Mouse (Mus musculus): ENCODE data around the gene Stum. TPM values are rescaled to one million over a fixed set of nuclear protein-coding genes. Genes with fewer than 3 reads are reported as not detected.
"Not testable (repeated sequence)": the region's sequence is repeated elsewhere in the genome, so short reads cannot be mapped to it uniquely, and the experiment has no call there.

The Stum gene
- polyA plus RNA-seq (2017; shearing (Covaris generic)) = not detected

DNA sequence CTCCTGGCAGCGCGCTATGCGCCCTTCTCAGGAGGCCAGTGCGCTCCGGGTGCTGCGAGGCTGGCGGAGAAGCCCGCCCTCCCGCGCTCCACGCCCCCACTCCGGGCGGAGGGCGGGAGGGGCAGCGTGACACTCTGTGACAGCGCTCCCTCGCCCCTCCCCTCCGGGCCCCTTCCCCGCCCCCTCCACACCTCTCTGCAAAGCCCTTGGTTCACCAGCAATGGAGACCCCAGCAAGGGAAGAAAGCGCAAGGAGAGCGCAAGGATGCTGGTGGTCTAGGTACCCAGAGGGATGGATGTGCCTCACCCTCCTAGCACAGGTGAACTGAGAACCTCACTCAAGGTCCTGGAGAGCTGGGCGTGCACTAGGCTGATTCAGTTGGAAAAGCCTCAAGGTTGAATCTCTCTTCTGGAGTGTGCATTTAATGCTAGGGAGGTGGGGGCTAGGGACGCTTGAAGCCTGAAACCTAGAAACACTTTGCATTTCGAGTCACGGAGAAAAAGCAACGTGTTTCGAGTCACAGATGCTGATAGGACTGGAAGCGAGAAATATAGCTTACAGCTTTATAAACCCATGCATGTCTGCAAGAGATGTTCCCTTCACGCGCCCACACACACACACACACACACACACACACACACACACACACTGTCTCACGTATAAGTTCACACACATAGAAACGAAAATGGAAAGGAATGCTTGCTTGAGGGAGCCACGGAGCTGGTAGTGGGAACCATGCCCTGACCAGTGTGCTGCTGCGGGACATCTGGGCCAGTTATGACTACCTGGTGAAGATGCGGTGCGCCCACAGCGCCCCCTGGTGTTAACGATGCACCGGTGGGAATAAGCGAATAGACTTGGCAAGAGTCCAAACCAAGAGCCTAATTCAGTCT lies at the start of gene Stum:
Gene Stum, minus strand, starts transcription at position 106 of the 893 bp plus-strand sequence.
- peak; percentile 81 for ATAC-seq

- no peak for ATAC-seq
Observed at GRCm38 (mm10) chr1:180532671-180533070, 49.4 kb upstream of the Stum start.

DNA sequence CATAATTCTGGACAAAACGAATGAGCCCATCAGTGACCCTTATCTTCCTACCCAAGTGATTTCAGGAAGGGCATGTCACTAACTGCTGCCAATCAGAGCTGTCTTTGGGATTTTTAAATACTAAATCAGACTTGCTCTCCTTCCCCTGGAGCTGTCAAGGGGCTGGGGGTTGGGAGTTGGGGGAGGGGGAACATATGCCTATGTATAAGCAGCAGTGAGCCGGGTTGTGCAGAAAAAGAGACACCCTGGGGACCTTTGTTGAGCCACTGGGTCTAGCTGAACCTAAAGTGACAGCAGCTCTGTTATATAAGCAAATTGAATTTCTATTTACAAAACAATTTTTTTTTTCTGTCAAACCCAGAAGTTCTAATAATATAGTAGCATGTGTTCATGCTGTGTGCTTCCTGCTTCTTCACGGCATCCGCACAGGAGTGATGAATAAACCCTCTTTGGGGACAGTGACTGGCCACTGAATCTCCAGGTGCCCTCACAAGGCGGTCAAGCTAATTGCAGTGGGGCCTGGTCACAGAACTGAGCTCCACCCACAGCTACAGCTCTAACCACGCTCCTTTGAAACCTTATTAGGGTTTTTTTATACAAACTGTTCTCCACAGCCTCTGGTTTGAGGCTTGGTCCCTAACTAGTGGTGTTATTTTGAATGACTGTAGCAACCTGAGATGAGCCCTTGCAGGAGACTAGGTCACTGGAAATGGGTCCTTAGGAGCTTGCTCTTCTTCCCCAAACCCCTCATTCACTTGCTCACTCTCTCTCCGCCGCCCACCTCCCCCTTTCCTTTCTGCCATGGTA lies 47.4 kb upstream of the Stum start:
- ATAC-seq = no peak

DNA sequence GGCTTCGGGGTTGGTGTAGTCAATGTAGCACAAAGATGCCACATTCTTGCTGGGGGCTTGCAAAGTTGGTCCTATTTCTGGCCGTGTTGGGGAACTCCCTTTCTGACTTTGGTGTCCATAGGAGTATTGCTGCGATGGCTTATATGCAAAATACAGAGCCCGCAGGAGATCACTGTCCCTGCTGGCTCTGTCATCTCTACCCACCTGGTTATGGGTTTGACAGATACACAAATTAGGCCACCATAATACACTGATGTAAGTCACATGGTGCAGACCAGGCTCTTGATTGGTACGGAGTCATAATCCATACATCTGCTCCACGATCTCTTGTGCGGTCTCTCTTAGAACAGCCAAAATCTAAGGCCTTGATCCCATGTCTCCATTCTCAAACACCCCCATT lies 46.5 kb upstream of the Stum start:
- no peak for ATAC-seq

DNA sequence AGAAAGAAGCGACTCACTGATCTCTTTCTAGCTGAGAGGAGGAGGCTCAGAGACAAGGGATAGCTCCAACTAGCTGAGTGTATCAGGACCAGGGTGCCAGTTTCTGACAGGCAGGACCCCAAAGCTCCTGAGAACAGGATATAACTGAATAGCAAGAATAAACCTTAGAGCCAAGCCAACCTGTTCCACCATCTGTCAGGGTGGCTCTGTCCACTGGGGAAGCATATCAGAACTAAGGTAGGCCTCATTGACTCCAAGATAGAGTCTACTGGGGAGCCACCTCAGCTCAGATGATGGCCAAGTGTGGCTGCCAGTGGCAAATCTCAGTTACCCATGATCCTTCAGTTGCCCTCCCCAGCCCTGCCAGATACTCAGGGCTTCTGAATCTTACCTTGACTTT lies 42.0 kb upstream of the Stum start:
- ATAC-seq = no peak

- no peak for ATAC-seq
Observed at GRCm38 (mm10) chr1:180523320-180523719, 40.0 kb upstream of the Stum start.

DNA sequence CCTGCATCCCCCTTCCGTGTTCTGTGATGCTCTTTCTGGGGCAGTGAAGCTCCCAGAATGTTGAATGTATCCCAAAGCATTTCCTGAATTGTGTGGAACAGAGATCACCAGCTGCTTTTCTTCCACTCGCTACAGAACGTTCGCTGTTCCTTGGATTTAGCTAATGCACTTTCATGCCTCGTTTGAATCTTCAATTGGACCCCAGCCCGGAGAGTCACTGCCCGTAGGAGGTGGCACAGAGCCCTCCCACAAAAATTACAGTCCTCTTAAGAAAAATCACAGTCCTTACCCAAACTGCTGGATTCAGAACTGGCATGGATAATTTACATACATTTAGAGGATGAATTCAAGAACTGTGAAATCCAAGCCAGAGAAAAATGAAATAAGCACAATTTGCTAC lies 36.9 kb upstream of the Stum start:
- no peak for ATAC-seq

- ATAC-seq = no peak
Observed at GRCm38 (mm10) chr1:180519520-180519919, 36.2 kb upstream of the Stum start.

DNA sequence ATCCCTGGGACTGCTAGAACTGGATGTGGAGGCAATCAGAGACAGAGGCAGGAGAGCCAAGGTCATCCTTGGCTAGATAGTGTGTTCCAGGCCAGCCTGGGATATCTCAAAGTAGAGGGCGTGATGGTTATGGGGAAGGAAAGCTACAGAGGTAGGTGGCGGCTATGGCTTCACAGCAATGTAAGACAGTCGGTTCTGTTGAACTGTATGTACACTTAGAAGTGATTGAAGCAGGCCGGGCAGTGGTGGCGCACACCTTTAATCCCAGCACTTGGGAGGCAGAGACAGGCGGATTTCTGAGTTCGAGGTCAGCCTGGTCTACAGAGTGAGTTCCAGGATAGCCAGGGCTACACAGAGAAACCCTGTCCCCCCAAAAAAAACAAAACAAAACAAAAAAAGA lies 35.6 kb upstream of the Stum start:
- ATAC-seq = not testable (repeated sequence)

DNA sequence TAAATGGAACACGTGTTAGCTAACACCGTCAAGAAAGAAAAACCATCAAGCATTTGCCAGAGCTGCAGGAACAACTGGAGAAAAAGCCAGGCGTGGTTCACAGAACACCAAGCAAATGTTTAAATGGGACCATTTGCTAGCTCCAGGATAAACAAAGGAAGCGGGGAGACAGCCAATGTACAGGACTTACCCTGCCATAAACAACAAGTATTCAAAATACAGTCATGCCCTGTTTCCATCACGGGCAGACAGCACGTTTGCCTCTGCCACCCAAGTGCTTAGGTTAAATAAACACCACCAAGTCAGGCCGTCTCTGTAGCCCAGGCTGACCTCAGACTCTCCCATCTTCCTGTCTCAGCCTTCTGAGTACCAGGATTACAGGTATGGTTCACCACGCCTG lies 35.1 kb upstream of the Stum start:
- ATAC-seq = no peak

DNA sequence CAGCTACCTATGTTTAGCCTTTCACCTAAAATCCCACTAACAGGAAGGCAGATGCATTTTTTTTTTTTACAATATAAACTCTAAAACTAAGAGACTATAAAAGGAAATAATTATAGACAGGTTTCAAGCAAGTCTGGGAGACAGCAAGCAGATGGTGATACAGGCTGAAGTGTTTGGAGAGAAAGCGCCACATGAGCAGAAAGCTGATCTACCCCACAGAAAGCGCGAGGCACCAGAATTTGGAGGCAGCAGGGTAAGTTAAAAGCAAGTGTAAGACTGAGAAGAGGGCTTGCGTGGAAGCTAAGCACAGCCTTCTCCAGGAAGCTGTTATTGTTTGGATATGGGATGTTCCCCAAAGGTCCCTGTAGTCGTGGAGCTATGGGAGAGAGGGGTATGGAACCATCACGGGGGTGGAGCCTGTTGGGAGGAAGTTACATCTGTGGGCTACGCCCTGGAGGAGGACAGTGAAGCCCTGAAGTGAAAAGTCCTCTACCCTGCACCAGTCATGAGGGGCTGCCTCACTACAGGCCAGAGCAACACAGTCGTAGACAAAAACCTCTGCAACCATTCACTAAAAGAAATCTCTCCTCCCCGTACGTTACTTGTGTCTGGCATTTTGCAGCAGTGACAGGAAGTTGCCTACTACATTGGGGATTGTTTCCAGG lies 34.2 kb upstream of the Stum start:
- no peak for ATAC-seq

GRCm38 (mm10) chr1:180514077-180514476 lies 30.8 kb upstream of the Stum start:
- ATAC-seq = no peak

DNA sequence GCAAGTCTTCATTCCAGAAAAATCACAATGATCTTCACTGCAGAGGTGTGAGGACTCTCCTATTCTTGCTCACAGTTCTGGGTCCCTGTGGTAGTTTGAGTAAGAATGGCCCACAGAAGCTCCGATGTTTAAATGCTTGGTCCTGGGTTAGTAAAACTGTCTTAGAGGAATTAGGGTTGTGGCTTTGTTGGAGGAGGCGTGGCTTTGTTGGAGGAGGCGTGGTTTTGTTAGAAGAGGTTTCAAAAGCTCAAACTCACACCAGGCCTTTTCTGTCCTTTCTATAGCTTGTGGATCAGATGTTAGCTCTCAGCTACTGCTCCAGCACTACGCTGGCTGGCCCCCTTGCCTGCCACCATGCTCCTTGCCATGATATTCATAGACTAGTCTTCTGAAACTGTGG lies 27.6 kb upstream of the Stum start:
- ATAC-seq = no peak

GRCm38 (mm10) chr1:180510442-180510841 lies 27.1 kb upstream of the Stum start:
- no peak for ATAC-seq

GRCm38 (mm10) chr1:180508662-180509061 lies 25.4 kb upstream of the Stum start:
- ATAC-seq = no peak

- ATAC-seq = no peak
Observed at GRCm38 (mm10) chr1:180507291-180507791, 24.0 kb upstream of the Stum start.

GRCm38 (mm10) chr1:180506341-180506740 lies 23.0 kb upstream of the Stum start:
- ATAC-seq = no peak

DNA sequence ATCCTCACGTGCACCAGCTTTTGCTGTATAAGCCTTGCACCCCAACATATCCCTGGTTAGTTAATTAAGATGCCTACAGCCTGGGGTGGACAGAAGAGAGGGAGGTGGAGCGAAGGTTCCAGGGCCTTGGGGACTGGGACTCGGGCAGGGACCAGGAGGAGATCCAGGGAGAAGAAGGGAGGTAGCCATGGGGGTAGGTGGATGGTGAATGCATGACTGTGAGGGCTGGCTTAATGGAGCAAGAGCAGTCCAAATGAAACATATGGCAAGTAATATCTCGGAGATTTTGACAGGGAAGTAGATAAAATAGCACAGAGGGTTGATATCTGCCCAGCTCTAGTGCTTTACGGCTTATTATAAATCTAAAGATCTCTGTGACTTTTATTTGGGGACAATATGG lies 21.6 kb upstream of the Stum start:
- ATAC-seq = no peak

DNA sequence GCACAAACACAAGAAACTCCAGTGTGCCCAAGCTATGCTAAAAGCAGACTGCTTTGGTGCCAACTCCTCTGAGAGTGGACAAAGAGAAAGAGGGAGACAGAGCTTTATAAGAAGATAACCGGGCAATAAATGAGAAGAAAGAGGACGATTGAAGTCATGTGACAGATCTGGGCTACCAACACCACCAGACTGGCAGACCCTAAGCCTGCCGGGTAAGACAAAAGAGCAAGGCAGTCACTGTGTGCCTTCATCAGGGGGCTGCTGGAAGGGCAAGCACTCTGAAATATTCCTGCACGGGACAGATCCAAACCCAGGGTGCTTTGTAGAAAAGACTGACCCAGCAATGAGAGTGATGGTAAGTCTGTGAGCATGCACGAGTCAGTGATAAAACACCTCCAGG lies 20.2 kb upstream of the Stum start:
- ATAC-seq = no peak

- ATAC-seq = no peak
Observed at GRCm38 (mm10) chr1:180502566-180502965, 19.3 kb upstream of the Stum start.

DNA sequence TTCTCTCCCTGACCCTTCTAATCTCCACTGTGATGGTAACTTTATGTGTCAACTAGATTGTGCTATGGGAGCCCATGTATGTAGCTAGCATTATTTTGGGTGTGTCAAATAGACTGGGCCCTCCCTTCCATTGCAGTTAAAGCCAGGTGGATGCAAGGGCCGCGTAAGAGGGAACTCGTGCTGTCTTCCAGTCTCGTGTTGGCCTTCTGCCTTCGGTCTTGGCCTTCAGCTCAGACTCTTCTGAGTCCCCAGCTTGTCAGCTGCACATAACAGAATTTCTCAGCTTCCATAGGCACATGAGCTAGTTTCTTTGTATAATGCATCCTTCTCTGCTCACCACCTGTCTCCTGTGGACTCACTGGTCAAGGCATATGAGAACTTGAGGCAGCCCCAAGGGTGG lies 17.3 kb upstream of the Stum start:
- ATAC-seq = no peak

GRCm38 (mm10) chr1:180500218-180500617 lies 16.9 kb upstream of the Stum start:
- ATAC-seq = no peak

GRCm38 (mm10) chr1:180499766-180500165 lies 16.5 kb upstream of the Stum start:
- no peak for ATAC-seq

Data from CD4-positive, CD25-positive, alpha-beta regulatory T cell, adult 4 months (primary cell).